Mouse (Mus musculus) heart, embryonic 16.5 days (tissue): ENCODE results near the gene Mfsd4b1. TPM values are rescaled to one million over a fixed set of nuclear protein-coding genes. Genes with fewer than 3 reads are reported as not detected.

Experiments used
- ATAC-seq: fragments of 200-750 bp; cut with Nextera tagmentation; replicated peaks from 2 replicates; pipeline ENCODE4 v1.8.0; 2017; ENCODE audit warnings: moderate number of reproducible peaks; ENCODE audit not compliant: insufficient read depth, low FRiP score; ENCODE audit errors: extremely low read depth
- H3K27ac ChIP-seq: fragments of 300-500 bp; sonication (generic); 2 replicates; pipeline ENCODE4 v1.5.1; 2014; ENCODE audit warnings: mild to moderate bottlenecking, low read length, control low read depth, moderate library complexity
- H3K27me3 ChIP-seq: fragments of 300-500 bp; sonication (generic); 2 replicates; pipeline ENCODE4 v1.6.1; 2014; ENCODE audit warnings: low read length, mixed read lengths; ENCODE audit not compliant: control insufficient read depth, insufficient read depth
- H3K36me3 ChIP-seq: fragments of 300-500 bp; sonication (generic); 2 replicates; pipeline ENCODE4 v1.6.1; 2014; ENCODE audit not compliant: control insufficient read depth, insufficient read depth
- H3K4me1 ChIP-seq: fragments of 300-500 bp; sonication (generic); 2 replicates; pipeline ENCODE4 v1.6.1; 2014; ENCODE audit warnings: low read length, mixed read lengths; ENCODE audit not compliant: control insufficient read depth, insufficient read depth
- H3K4me2 ChIP-seq: fragments of 300-500 bp; sonication (generic); 2 replicates; pipeline ENCODE4 v1.6.1; 2014; ENCODE audit warnings: low read depth, mild to moderate bottlenecking, control low read depth, low read length
- H3K4me3 ChIP-seq: fragments of 300-500 bp; sonication (generic); 2 replicates; pipeline ENCODE4 v1.5.1; 2014; ENCODE audit warnings: mild to moderate bottlenecking, control low read depth, low read length
- H3K9ac ChIP-seq: fragments of 300-500 bp; sonication (generic); 2 replicates; pipeline ENCODE4 v1.6.1; 2014; ENCODE audit warnings: low read length, control low read depth
- H3K9me3 ChIP-seq: fragments of 300-500 bp; sonication (generic); replicated peaks from 2 replicates; pipeline ENCODE4 v1.6.1; 2016; ENCODE audit warnings: low read length; ENCODE audit not compliant: control insufficient read depth
- WGBS: fragments of 180-500 bp; shearing (Covaris S2); extraction: QIAGEN DNeasy Blood & Tissue Kit; methylation state at CpG from one replicate; pipeline ENCODE4 v1.1.7; 2014; 5-methylcytosine and 5-hydroxymethylcytosine counted together
- polyA plus RNA-seq: library from polyadenylated mRNA; unstranded; fragments of >200 nt; fragmentation: Nextera tagmentation; extraction: Ambion mirVana; gene quantifications from 2 replicates; pipeline ENCODE4 v1.2.1, GENCODE M21; 2015

Gene Mfsd4b1
- polyA plus RNA-seq, 1 experiment from 2014 or later, result 1.3 TPM

- no peak overlapping the region for H3K4me3 ChIP-seq
- H3K27me3 ChIP-seq, result no peaks in the 10 kb centered on the region
- no peaks in the 10 kb centered on the region for H3K4me1 ChIP-seq
- H3K27ac ChIP-seq, result no peak overlapping the region
- H3K4me2 ChIP-seq, result no peak overlapping the region
- no peaks in the 10 kb centered on the region for H3K36me3 ChIP-seq
- no peak for ATAC-seq
- no peak overlapping the region for H3K9ac ChIP-seq
- H3K9me3 ChIP-seq, result no peaks in the 10 kb centered on the region
- 85% methylated on average over 2 of the region's 2 CpGs for WGBS
These were observed 25.7 kb upstream of the Mfsd4b1 start for GRCm38 (mm10) chr10:40050763-40051162.

GRCm38 (mm10) chr10:40041339-40041738 is 16.3 kb upstream of the Mfsd4b1 start:
- no peak overlapping the region for H3K4me3 ChIP-seq
- no peaks in the 10 kb centered on the region for H3K9me3 ChIP-seq
- no peak overlapping the region for H3K9ac ChIP-seq
- no peak overlapping the region for H3K27ac ChIP-seq
- no peaks in the 10 kb centered on the region for H3K27me3 ChIP-seq
- no peak overlapping the region for H3K4me2 ChIP-seq
- no peaks in the 10 kb centered on the region for H3K4me1 ChIP-seq
- 28% methylated on average over 4 of the region's 4 CpGs for WGBS
- peaks cover 6% of the 10 kb centered on the region; the same call in 1 of the 2 replicates for H3K36me3 ChIP-seq
- ATAC-seq, result no peak

GRCm38 (mm10) chr10:40036686-40037560 is 11.9 kb upstream of the Mfsd4b1 start:
- Histone ChIP-seq H3K4me3 (no peak overlapping the region), H3K27me3 (no peaks in the 10 kb centered on the region), H3K9me3 (no peaks in the 10 kb centered on the region), H3K4me2 (no peak overlapping the region), H3K36me3 (peaks cover 6% of the 10 kb centered on the region; the same call in 1 of the 2 replicates), H3K9ac (no peak overlapping the region), H3K4me1 (no peaks in the 10 kb centered on the region), H3K27ac (no peak overlapping the region)
- 67% methylated on average over 24 of the region's 24 CpGs for WGBS
- ATAC-seq, result no peak

- ATAC-seq, result no peak
- H3K4me3 ChIP-seq, result no peak overlapping the region
- WGBS, result 94% methylated on average over 6 of the region's 6 CpGs
- peaks cover 4% of the 10 kb centered on the region; the same call in 1 of the 2 replicates for H3K36me3 ChIP-seq
- no peaks in the 10 kb centered on the region for H3K27me3 ChIP-seq
- H3K27ac ChIP-seq, result no peak overlapping the region
- no peaks in the 10 kb centered on the region for H3K9me3 ChIP-seq
- H3K4me1 ChIP-seq, result no peaks in the 10 kb centered on the region
- H3K9ac ChIP-seq, result no peak overlapping the region
- no peak overlapping the region for H3K4me2 ChIP-seq
These were observed 9.9 kb upstream of the Mfsd4b1 start for GRCm38 (mm10) chr10:40034956-40035355.

GRCm38 (mm10) chr10:40032897-40033296 is 7.8 kb upstream of the Mfsd4b1 start:
- no peak overlapping the region for H3K27ac ChIP-seq
- no peak for ATAC-seq
- H3K4me1 ChIP-seq, result no peaks in the 10 kb centered on the region
- 71% methylated on average over 2 of the region's 2 CpGs for WGBS
- no peaks in the 10 kb centered on the region for H3K9me3 ChIP-seq
- H3K4me2 ChIP-seq, result no peak overlapping the region
- H3K9ac ChIP-seq, result no peak overlapping the region
- no peaks in the 10 kb centered on the region for H3K27me3 ChIP-seq
- H3K36me3 ChIP-seq, result no peaks in the 10 kb centered on the region
- no peak overlapping the region for H3K4me3 ChIP-seq

GRCm38 (mm10) chr10:40030716-40031115 is 5.6 kb upstream of the Mfsd4b1 start:
- Histone ChIP-seq H3K9me3 (peaks cover 5% of the 10 kb centered on the region; the same call in 1 of the 2 replicates), H3K27me3 (no peaks in the 10 kb centered on the region), H3K9ac (no peak overlapping the region), H3K4me3 (no peak overlapping the region), H3K27ac (no peak overlapping the region), H3K36me3 (no peaks in the 10 kb centered on the region), H3K4me1 (no peaks in the 10 kb centered on the region), H3K4me2 (no peak overlapping the region)
- 91% methylated on average over 6 of the region's 6 CpGs for WGBS
- no peak for ATAC-seq

- H3K4me3 ChIP-seq, result no peak overlapping the region
- H3K27me3 ChIP-seq, result no peaks in the 10 kb centered on the region
- no peaks in the 10 kb centered on the region for H3K36me3 ChIP-seq
- no peak for ATAC-seq
- H3K9me3 ChIP-seq, result peaks cover 5% of the 10 kb centered on the region; the same call in 1 of the 2 replicates
- no peak overlapping the region for H3K9ac ChIP-seq
- WGBS, result 77% methylated on average over 2 of the region's 2 CpGs
- H3K4me1 ChIP-seq, result peaks cover 3% of the 10 kb centered on the region
- no peak overlapping the region for H3K4me2 ChIP-seq
- no peak overlapping the region for H3K27ac ChIP-seq
These were observed 4.5 kb upstream of the Mfsd4b1 start for GRCm38 (mm10) chr10:40029610-40030009.

- Histone ChIP-seq H3K36me3 (no peaks in the 10 kb centered on the region), H3K9ac (no peak overlapping the region), H3K27me3 (peaks cover 3% of the 10 kb centered on the region; the same call in 1 of the 2 replicates), H3K4me3 (no peak overlapping the region), H3K4me1 (peaks cover 8% of the 10 kb centered on the region), H3K9me3 (peaks cover 5% of the 10 kb centered on the region; the same call in 1 of the 2 replicates), H3K27ac (no peak overlapping the region), H3K4me2 (no peak overlapping the region)
- no peak for ATAC-seq
- 70% methylated on average over 8 of the region's 8 CpGs for WGBS
These were observed 3.0 kb upstream of the Mfsd4b1 start for GRCm38 (mm10) chr10:40028091-40028490.

- Histone ChIP-seq H3K9ac (no peak overlapping the region), H3K36me3 (no peaks in the 10 kb centered on the region), H3K27ac (no peak overlapping the region), H3K9me3 (peaks cover 5% of the 10 kb centered on the region; the same call in 1 of the 2 replicates), H3K4me2 (no peak overlapping the region), H3K4me1 (peaks cover 8% of the 10 kb centered on the region), H3K4me3 (no peak overlapping the region), H3K27me3 (peaks cover 3% of the 10 kb centered on the region; the same call in 1 of the 2 replicates)
- WGBS, result 92% methylated on average over 5 of the region's 5 CpGs
- no peak for ATAC-seq
These were observed 1.5 kb upstream of the Mfsd4b1 start for GRCm38 (mm10) chr10:40026546-40026945.
